Mouse (Mus musculus): Measurements from ENCODE around the gene Efcab11.

DNA sequence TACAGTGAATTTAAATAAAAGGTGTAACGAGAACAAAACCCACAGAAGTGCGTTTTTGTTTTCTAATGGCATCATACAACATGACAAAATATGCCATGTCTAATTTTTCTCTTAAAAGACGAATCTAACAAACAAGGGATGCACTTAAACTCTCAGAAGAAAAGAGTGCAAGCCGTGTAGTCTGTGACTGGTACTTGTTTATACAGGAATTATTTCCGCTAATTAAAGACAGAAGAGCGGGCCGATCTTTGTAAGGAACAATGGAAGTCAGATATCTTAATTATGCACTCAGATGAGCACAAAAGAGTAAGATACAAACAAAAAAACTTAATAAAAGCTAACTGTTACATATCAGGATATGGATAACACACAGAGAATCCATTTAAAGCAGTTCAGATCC is 104.3 kb downstream of the Efcab11 start:
- no peak for TF ChIP-seq POLR2A (IDR thresholded peaks at IDR 0.05; ENCODE audit: control insufficient read depth, extremely low read depth, insufficient read depth, low read length, poor library complexity)
- no peak for TF ChIP-seq CTCF (IDR thresholded peaks at IDR 0.05; ENCODE audit: borderline replicate concordance, control insufficient read depth, extremely low read depth, insufficient read depth, low read length, poor library complexity)
